Mouse (Mus musculus) MEL (cell line): ENCODE measurements around the gene Stx4a. TPM values are rescaled to one million over a fixed set of nuclear protein-coding genes. Genes with fewer than 3 reads are reported as not detected.

Experiments
- DNase-seq: peaks from one replicate; pipeline ENCODE4 v3.0.0; 2011; ENCODE audit warnings: low read depth, low spot score
- H3K27ac ChIP-seq: 2 replicates; pipeline ENCODE4 v1.5.1; 2012; ENCODE audit warnings: low read depth, mild to moderate bottlenecking, control low read depth, low read length, moderate library complexity; ENCODE audit not compliant: control insufficient read depth
- H3K27me3 ChIP-seq, 2 experiments: fragments of 150-350 bp in 1 of 2; sonication (generic) in 1 of 2; 2 replicates each; pipeline ENCODE4 v1.6.1; 2012; ENCODE audit warnings: low read length in 2 of 2, mild to moderate bottlenecking in 2 of 2, improper control_type of control experiment in 1 of 2, moderate library complexity in 1 of 2; ENCODE audit not compliant: insufficient read depth in 2 of 2, control insufficient read depth in 1 of 2
- H3K36me3 ChIP-seq, 2 experiments: 2 replicates each; pipeline ENCODE4 v1.6.1; 2012 to 2014; ENCODE audit warnings: low read length in 2 of 2, improper control_type of control experiment in 1 of 2, inconsistent platforms in 1 of 2, mild to moderate bottlenecking in 1 of 2; ENCODE audit not compliant: insufficient read depth in 2 of 2, control insufficient read depth in 1 of 2
- H3K4me1 ChIP-seq, 2 experiments: fragments of 150-350 bp in 1 of 2; sonication (generic) in 1 of 2; 2 replicates each; pipeline ENCODE4 v1.6.1; 2012; ENCODE audit warnings: low read length in 2 of 2, improper control_type of control experiment in 1 of 2, mild to moderate bottlenecking in 1 of 2; ENCODE audit not compliant: insufficient read depth in 2 of 2, control insufficient read depth in 1 of 2
- H3K4me3 ChIP-seq, 2 experiments: fragments of 150-350 bp in 1 of 2; sonication (generic) in 1 of 2; 2 replicates each; pipeline ENCODE4 v1.5.1; 2012; ENCODE audit warnings: low read depth in 2 of 2, low read length in 2 of 2, mild to moderate bottlenecking in 2 of 2, moderate library complexity in 2 of 2, control low read depth in 1 of 2, improper control_type of control experiment in 1 of 2; ENCODE audit not compliant: control insufficient read depth in 1 of 2, insufficient read depth in 1 of 2
- H3K79me2 ChIP-seq: 2 replicates; pipeline ENCODE4 v1.6.1; 2012; ENCODE audit warnings: mild to moderate bottlenecking, low read length, moderate library complexity; ENCODE audit not compliant: control insufficient read depth, poor library complexity, insufficient read depth
- H3K9ac ChIP-seq: 2 replicates; pipeline ENCODE4 v1.6.1; 2012; ENCODE audit warnings: low read depth, mild to moderate bottlenecking, control low read depth, low read length, moderate library complexity; ENCODE audit not compliant: control insufficient read depth, poor library complexity, severe bottlenecking
- H3K9me3 ChIP-seq: fragments of 150-350 bp; sonication (generic); replicated peaks from 2 replicates; pipeline ENCODE4 v1.6.1; 2012; ENCODE audit warnings: mild to moderate bottlenecking, low read length, improper control_type of control experiment, moderate library complexity; ENCODE audit not compliant: insufficient read depth
- CHD1 ChIP-seq: IDR thresholded peaks from 2 replicates; pipeline ENCODE4 v1.6.1; 2012; ENCODE audit warnings: low read depth, mild to moderate bottlenecking, inconsistent platforms, low read length, improper control_type of control experiment
- CHD2 ChIP-seq: IDR thresholded peaks from 2 replicates; pipeline ENCODE4 v1.6.1; 2011; ENCODE audit warnings: low read length, improper control_type of control experiment
- E2F4 ChIP-seq: IDR thresholded peaks from 2 replicates; pipeline ENCODE4 v1.6.1; 2011; ENCODE audit warnings: low read depth, low read length, improper control_type of control experiment, borderline replicate concordance
- ELF1 ChIP-seq: IDR thresholded peaks from 2 replicates; pipeline ENCODE4 v1.6.1; 2014; ENCODE audit warnings: low read depth, mild to moderate bottlenecking, inconsistent platforms, low read length, improper control_type of control experiment, moderate library complexity
- EP300 ChIP-seq, 2 experiments: IDR thresholded peaks; 2 replicates each; pipeline ENCODE4 v1.6.1; 2011; ENCODE audit warnings: improper control_type of control experiment in 2 of 2, low read length in 2 of 2, low read depth in 1 of 2, mild to moderate bottlenecking in 1 of 2
- ETS1 ChIP-seq: IDR thresholded peaks from 2 replicates; pipeline ENCODE4 v1.6.1; 2012; ENCODE audit warnings: low read depth, mild to moderate bottlenecking, inconsistent platforms, low read length, improper control_type of control experiment, moderate library complexity
- GATA1 ChIP-seq: IDR thresholded peaks from 2 replicates; pipeline ENCODE4 v1.6.1; 2011; ENCODE audit warnings: low read depth, low read length, improper control_type of control experiment
- HCFC1 ChIP-seq: IDR thresholded peaks from 2 replicates; pipeline ENCODE4 v1.6.1; 2012; ENCODE audit warnings: low read depth, mild to moderate bottlenecking, inconsistent platforms, low read length, improper control_type of control experiment, moderate library complexity
- KAT2A ChIP-seq: conservative IDR thresholded peaks from 2 replicates; pipeline ENCODE4 v1.6.1; 2012; ENCODE audit warnings: low read depth, low read length, improper control_type of control experiment, inconsistent platforms
- MAZ ChIP-seq: IDR thresholded peaks from 2 replicates; pipeline ENCODE4 v1.6.1; 2012; ENCODE audit warnings: low read depth, mild to moderate bottlenecking, inconsistent platforms, low read length, improper control_type of control experiment
- MEF2A ChIP-seq: IDR thresholded peaks from 2 replicates; pipeline ENCODE4 v1.6.1; 2014; ENCODE audit warnings: low read depth, mild to moderate bottlenecking, inconsistent platforms, low read length, improper control_type of control experiment; ENCODE audit not compliant: poor library complexity, insufficient replicate concordance, severe bottlenecking; ENCODE audit errors: extremely low read depth
- MYC ChIP-seq: IDR thresholded peaks from 2 replicates; pipeline ENCODE4 v1.6.1; 2011; ENCODE audit warnings: low read depth, mild to moderate bottlenecking, low read length, improper control_type of control experiment, moderate library complexity
- NRF1 ChIP-seq: IDR thresholded peaks from 2 replicates; pipeline ENCODE4 v1.6.1; 2014; ENCODE audit warnings: low read depth, mild to moderate bottlenecking, inconsistent platforms, low read length, improper control_type of control experiment, moderate library complexity; ENCODE audit not compliant: poor library complexity, insufficient read depth, severe bottlenecking
- POLR2AphosphoS2 ChIP-seq: IDR thresholded peaks from 2 replicates; pipeline ENCODE4 v1.6.1; 2011; ENCODE audit warnings: low read length, improper control_type of control experiment
- POLR2AphosphoS5 ChIP-seq: IDR thresholded peaks from 2 replicates; pipeline ENCODE4 v1.6.1; 2012; ENCODE audit warnings: low read depth, borderline replicate concordance, mild to moderate bottlenecking, inconsistent platforms, low read length, moderate library complexity, mixed read lengths
- RAD21 ChIP-seq: IDR thresholded peaks from 2 replicates; pipeline ENCODE4 v1.6.1; 2011; ENCODE audit warnings: mild to moderate bottlenecking, low read depth, low read length, improper control_type of control experiment
- RCOR1 ChIP-seq: IDR thresholded peaks from 2 replicates; pipeline ENCODE4 v1.6.1; 2012; ENCODE audit warnings: low read depth, mild to moderate bottlenecking, inconsistent platforms, low read length, improper control_type of control experiment
- SIN3A ChIP-seq: IDR thresholded peaks from 2 replicates; pipeline ENCODE4 v1.6.1; 2012; ENCODE audit warnings: low read length, improper control_type of control experiment, inconsistent platforms
- SMC3 ChIP-seq: IDR thresholded peaks from 2 replicates; pipeline ENCODE4 v1.6.1; 2011; ENCODE audit warnings: low read depth, low read length, improper control_type of control experiment
- TBP ChIP-seq: IDR thresholded peaks from 2 replicates; pipeline ENCODE4 v1.8.0; 2011; ENCODE audit warnings: low read depth, low read length, improper control_type of control experiment
- TCF12 ChIP-seq: IDR thresholded peaks from 2 replicates; pipeline ENCODE4 v1.6.1; 2014; ENCODE audit warnings: low read depth, mild to moderate bottlenecking, inconsistent platforms, low read length, improper control_type of control experiment, moderate library complexity
- UBTF ChIP-seq: IDR thresholded peaks from 2 replicates; pipeline ENCODE4 v1.6.1; 2012; ENCODE audit warnings: low read depth, mild to moderate bottlenecking, inconsistent platforms, low read length, improper control_type of control experiment, moderate library complexity, borderline replicate concordance; ENCODE audit not compliant: insufficient read depth
- USF2 ChIP-seq, 2 experiments: IDR thresholded peaks; 2 replicates each; pipeline ENCODE4 v1.6.1; 2011 to 2012; ENCODE audit warnings: improper control_type of control experiment in 2 of 2, low read length in 2 of 2, borderline replicate concordance in 1 of 2, inconsistent platforms in 1 of 2, low read depth in 1 of 2, mild to moderate bottlenecking in 1 of 2; ENCODE audit not compliant: insufficient read depth in 1 of 2
- ZKSCAN1 ChIP-seq: IDR thresholded peaks from 2 replicates; pipeline ENCODE4 v1.6.1; 2012; ENCODE audit warnings: low read depth, mild to moderate bottlenecking, inconsistent platforms, low read length, improper control_type of control experiment, moderate library complexity
- ZNF384 ChIP-seq: IDR thresholded peaks from 2 replicates; pipeline ENCODE4 v1.6.1; 2012; ENCODE audit warnings: low read depth, mild to moderate bottlenecking, inconsistent platforms, low read length, improper control_type of control experiment
- polyA plus RNA-seq, 2 experiments: library from polyadenylated mRNA; stranded (reverse) in 1 of 2; unstranded in 1 of 2; fragments of >175 nt in 1 of 2; fragments of >200 nt in 1 of 2; gene quantifications; 2 replicates each; pipeline versions ENCODE4 v1.2.1 to v1.2.4; 2012; ENCODE audit warnings: low replicate concordance in 2 of 2, low read depth in 1 of 2; ENCODE audit not compliant: insufficient read length in 2 of 2, insufficient read depth in 1 of 2, missing spikeins in 1 of 2
- total RNA-seq: library from RNA; depleted of rRNA; stranded (reverse); fragments of 300-350 nt; gene quantifications from 2 replicates; pipeline ENCODE4 v1.2.3, GENCODE M21; 2012

Gene Stx4a
- total and polyA plus RNA-seq, 3 experiments, result 47.8 to 121 TPM; not detected in 1

DNA sequence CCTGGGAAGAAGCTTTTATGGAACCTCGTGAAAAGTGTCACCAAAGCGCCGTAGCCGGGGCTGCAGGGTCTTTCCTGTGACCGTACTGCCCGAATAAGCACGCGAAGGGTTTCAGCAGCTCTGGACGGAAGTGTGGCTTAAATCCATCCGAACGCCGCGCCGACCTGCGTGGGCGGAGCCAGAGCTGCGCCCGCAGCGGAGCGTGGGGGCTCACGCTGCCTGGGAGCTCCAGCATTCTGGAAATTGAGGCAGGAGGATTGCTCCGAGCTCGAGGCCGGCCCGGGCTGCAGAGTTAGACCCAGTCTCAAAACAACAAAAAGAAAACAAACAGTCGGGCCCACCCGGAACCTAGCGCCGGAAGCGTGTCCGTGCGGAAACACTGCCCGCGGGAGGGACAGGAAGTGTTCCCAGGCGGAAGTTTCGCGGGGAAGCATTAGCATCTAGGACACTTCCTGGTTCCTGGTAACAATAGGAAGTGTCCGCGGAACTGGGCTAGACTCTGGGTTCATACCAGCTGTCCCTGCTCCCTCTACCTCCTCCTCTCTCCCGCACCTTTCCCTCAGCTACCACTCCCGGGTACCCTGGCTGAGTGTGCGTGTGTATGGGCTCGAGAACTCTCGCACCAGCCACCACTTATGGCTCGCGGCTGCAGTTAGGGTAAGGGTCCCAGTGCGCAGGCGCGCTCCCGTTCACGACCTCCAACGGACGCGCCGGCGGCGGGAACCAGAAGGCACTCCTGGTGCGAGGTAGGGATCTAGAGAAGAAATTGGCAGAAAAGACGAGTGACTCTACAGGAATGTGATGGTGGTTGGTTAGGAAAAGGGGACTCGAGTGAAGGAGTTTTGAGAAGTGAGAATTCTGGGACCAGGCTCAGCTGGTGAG lies 52.6 kb downstream of the Stx4a start, which contains the start of gene Zfp668 (continued):
- TF ChIP-seq HCFC1 (peak; percentile 97), TCF12 (peak; percentile 68), MEF2A (no peak), ETS1 (peak; percentile 61; the same call in 1 of the 2 replicates), POLR2AphosphoS5 (no peak), RCOR1 (peak; percentile 68)

DNA sequence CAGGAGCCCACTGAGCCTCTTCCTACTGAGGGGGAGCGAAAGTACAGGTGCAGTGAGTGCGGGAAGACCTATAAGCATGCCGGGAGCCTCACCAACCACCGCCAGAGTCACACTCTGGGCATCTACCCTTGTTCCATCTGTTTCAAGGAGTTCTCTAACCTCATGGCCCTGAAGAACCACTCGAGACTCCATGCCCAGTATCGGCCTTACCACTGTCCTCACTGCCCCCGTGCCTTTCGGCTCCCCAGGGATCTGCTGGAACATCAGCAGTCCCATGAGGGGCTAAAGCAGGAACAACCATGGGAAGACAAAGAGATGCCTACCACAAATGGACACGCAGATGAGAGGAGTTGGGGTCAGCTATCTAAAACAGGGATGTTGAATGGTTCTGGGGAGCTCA lies 55.2 kb downstream of the Stx4a start:
- peaks cover 6 to 22% of the 10 kb centered on the region in 2 experiments for H3K36me3 ChIP-seq
- H3K79me2 ChIP-seq, result peaks cover 75% of the 10 kb centered on the region
- no peak overlapping the region for H3K4me3 ChIP-seq
- peaks cover 10 to 28% of the 10 kb centered on the region in 2 experiments for H3K4me1 ChIP-seq
- no peak for DNase-seq
- TF ChIP-seq KAT2A, result no peak
- no peak for TF ChIP-seq UBTF
- TF ChIP-seq RAD21, result no peak
- TF ChIP-seq SMC3, result no peak
- no peak for TF ChIP-seq SIN3A
- no peak for TF ChIP-seq MAZ
- TF ChIP-seq HCFC1, result no peak
- no peak for TF ChIP-seq ETS1
- TF ChIP-seq TBP, result no peak
- no peak for TF ChIP-seq NRF1
- TF ChIP-seq EP300 (IDR thresholded peaks at IDR 0.05; ENCODE audit: low read depth in 1 of 2, low read length in 2 of 2), result no peak
- H3K9me3 ChIP-seq, result no peaks in the 10 kb centered on the region
- no peaks in the 10 kb centered on the region for H3K27me3 ChIP-seq
- no peak overlapping the region for H3K27ac ChIP-seq
- no peak overlapping the region for H3K9ac ChIP-seq

DNA sequence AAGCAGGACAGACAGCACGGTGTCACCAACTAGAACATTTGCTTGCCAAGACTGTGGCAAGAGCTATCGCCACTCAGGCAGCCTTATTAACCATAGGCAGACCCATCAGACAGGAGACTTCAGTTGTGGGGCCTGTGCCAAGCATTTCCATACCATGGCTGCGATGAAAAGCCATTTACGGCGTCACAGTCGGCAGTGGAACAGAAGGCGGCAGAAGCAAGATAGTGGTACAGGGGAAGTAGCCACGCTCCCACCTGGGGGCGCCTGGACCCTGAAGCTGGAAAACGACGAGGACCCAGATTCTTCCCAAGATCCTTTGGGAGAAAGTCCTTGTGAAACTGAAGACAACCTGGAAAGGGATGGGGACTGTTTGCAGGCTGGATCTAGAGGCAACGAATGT lies 56.3 kb downstream of the Stx4a start:
- H3K27ac ChIP-seq, result no peak overlapping the region
- DNase-seq, result no peak
- H3K4me3 ChIP-seq, result no peak overlapping the region
- peaks cover 16 to 31% of the 10 kb centered on the region in 2 experiments for H3K4me1 ChIP-seq
- no peaks in the 10 kb centered on the region for H3K9me3 ChIP-seq
- H3K9ac ChIP-seq, result no peak overlapping the region
- H3K36me3 ChIP-seq, result peaks cover 8 to 27% of the 10 kb centered on the region in 2 experiments
- H3K79me2 ChIP-seq, result peaks cover 74% of the 10 kb centered on the region
- H3K27me3 ChIP-seq, result no peaks in the 10 kb centered on the region
- TF ChIP-seq MAZ (no peak), ELF1 (no peak), POLR2AphosphoS5 (no peak), ZKSCAN1 (no peak), RAD21 (no peak), MYC (no peak), E2F4 (no peak), CHD2 (no peak), ETS1 (no peak), CHD1 (no peak), POLR2AphosphoS2 (no peak), MEF2A (no peak), USF2 (IDR thresholded peaks at IDR 0.05; ENCODE audit: borderline replicate concordance in 1 of 2, insufficient read depth in 1 of 2, low read depth in 1 of 2, low read length in 2 of 2) (no peak), ZNF384 (no peak), SIN3A (no peak), RCOR1 (no peak), GATA1 (no peak), TBP (no peak)
